Mouse (Mus musculus) forebrain, embryonic 11.5 days (tissue): Measurements from ENCODE around the gene Skint4. TPM values are rescaled to one million over a fixed set of nuclear protein-coding genes. Genes with fewer than 3 reads are reported as not detected.

Experiments used
- ATAC-seq: fragments of 200-750 bp; cut with Nextera tagmentation; replicated peaks from 2 replicates; pipeline ENCODE4 v1.8.0; 2017; ENCODE audit warnings: moderate TSS enrichment; ENCODE audit not compliant: low FRiP score
- DNase-seq: peaks from one replicate; pipeline ENCODE4 v3.0.0-alpha.2; 2017; ENCODE audit warnings: low spot score
- H3K27ac ChIP-seq: fragments of 300-500 bp; sonication (generic); 2 replicates; pipeline ENCODE4 v1.5.1; 2014; ENCODE audit warnings: low read depth, low read length
- H3K27me3 ChIP-seq: fragments of 300-500 bp; sonication (generic); 2 replicates; pipeline ENCODE4 v1.6.1; 2014; ENCODE audit warnings: mild to moderate bottlenecking, low read length, mixed read lengths; ENCODE audit not compliant: control insufficient read depth, insufficient read depth
- H3K36me3 ChIP-seq: fragments of 300-500 bp; sonication (generic); 2 replicates; pipeline ENCODE4 v1.6.1; 2014; ENCODE audit warnings: mild to moderate bottlenecking, low read length, moderate library complexity, mixed read lengths; ENCODE audit not compliant: control insufficient read depth, insufficient read depth
- H3K4me1 ChIP-seq: fragments of 300-500 bp; sonication (generic); replicated peaks from 2 replicates; pipeline ENCODE4 v1.6.1; 2014; ENCODE audit warnings: low read length, mixed read lengths; ENCODE audit not compliant: control insufficient read depth, insufficient read depth
- H3K4me2 ChIP-seq: fragments of 300-500 bp; sonication (generic); 2 replicates; pipeline ENCODE4 v1.6.1; 2014; ENCODE audit warnings: low read depth, mild to moderate bottlenecking, low read length, moderate library complexity, mixed read lengths; ENCODE audit not compliant: severe bottlenecking
- H3K4me3 ChIP-seq: fragments of 300-500 bp; sonication (generic); 2 replicates; pipeline ENCODE4 v1.5.1; 2014; ENCODE audit warnings: low read depth, low read length
- H3K9ac ChIP-seq: fragments of 300-500 bp; sonication (generic); 2 replicates; pipeline ENCODE4 v1.6.1; 2014; ENCODE audit warnings: low read length
- H3K9me3 ChIP-seq: fragments of 300-500 bp; sonication (generic); 2 replicates; pipeline ENCODE4 v1.6.1; 2016; ENCODE audit warnings: low read length, mixed read lengths; ENCODE audit not compliant: control insufficient read depth
- polyA plus RNA-seq: library from polyadenylated mRNA; unstranded; fragments of >200 nt; fragmentation: Nextera tagmentation; extraction: Ambion mirVana; gene quantifications from 2 replicates; pipeline ENCODE4 v1.2.1, GENCODE M21; 2014

Skint4 gene
- not detected in 2 replicates for polyA plus RNA-seq

DNA sequence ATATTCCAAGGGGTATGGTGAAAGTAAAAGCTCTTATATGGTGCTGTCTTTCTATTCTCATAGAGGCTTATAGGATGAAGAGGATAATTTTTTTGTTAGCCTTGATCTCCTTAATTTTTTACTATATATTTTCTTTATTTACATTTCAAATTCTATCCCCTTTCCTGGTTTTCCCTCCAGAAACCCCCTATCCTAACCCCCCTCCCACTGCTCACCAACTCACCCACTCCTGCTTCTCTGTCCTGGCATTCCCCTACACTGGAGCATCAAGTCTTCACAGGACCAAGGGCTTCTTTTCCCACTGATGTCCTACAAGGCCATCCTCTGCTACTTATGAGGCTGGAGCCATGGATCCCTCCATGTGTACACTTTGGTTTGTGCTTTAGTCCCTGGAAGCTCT lies at the start of gene Skint4:
Gene Skint4 (plus strand): TSS at position 301 of the 400 bp plus-strand sequence.
- DNase-seq, result no peak
- H3K4me1 ChIP-seq, result no peaks in the 10 kb centered on the region
- no peaks in the 10 kb centered on the region; the same call in 1 of the 2 replicates for H3K9me3 ChIP-seq

More for the DNA sequence above, at the start of gene Skint4:
- H3K27ac ChIP-seq, result no peak within 1 kb of the TSS
- no peak within 1 kb of the TSS for H3K4me2 ChIP-seq
- no peak within 1 kb of the TSS for H3K9ac ChIP-seq
- ATAC-seq, result no peak
- H3K4me3 ChIP-seq, result no peak within 1 kb of the TSS
- H3K36me3 ChIP-seq, result no peaks in the 10 kb centered on the region
- H3K27me3 ChIP-seq, result no peaks in the 10 kb centered on the region

Other genes with a start within 250 kb of the Skint4 start
- gene Slc5a9, start 169.1 kb upstream of the Skint4 start, polyA plus RNA-seq, result not detected in 2 replicates
- gene Skint8, start 152.6 kb upstream of the Skint4 start, polyA plus RNA-seq, result not detected in 2 replicates
- gene Skint7, start 99.1 kb upstream of the Skint4 start, polyA plus RNA-seq, result not detected in 2 replicates
- gene Skint1, start 65.7 kb upstream of the Skint4 start, polyA plus RNA-seq, result not detected in 2 replicates
- gene Skint3, start 160.2 kb downstream of the Skint4 start, polyA plus RNA-seq, result not detected in 2 replicates